Mouse (Mus musculus) urinary bladder, postnatal 14 days (tissue): Measurements from ENCODE around the gene Rnf126.

ENCODE experiments used
- DNase-seq: peaks from one replicate; pipeline ENCODE4 v3.0.0; 2021; ENCODE audit warnings: low spot score

Gene Rnf126

DNA sequence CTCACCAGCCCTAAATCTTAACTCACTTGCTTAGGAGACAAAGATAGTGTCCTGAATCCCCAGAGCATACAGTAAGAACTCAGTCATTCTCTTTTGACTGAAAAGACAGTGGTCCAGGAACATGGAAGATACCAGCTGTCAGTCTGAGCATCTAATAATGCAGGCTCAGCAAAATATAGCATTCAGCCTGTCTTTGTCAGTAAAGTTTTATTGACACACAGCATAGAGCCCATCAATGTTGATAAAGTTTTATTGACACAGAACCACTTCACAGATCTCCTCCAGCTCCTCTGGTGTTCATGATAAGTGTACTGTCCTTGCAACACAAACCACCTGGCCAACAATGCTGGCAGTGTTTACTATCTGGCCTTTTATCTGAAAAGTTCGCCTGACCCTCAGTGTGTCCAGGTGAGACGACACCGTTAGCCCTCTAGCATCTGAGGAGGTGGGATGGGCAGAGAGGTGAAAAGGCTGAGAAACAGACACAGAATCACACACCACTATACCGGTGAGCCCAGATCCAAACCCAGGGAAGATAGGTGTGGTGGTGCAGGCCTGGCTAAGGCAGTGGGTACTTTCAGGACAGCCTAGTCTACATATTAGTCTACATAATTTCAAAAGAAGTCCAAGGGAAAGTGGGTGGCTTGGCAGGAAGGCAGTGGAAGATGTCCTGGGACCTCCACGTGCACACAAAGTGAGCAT, 25.7 kb upstream of the Rnf126 start:
- no peak for DNase-seq

- no peak for DNase-seq
Measured at GRCm38 (mm10) chr10:79790861-79791260, 24.1 kb upstream of the Rnf126 start, which contains the start of gene Prss57. TSS of gene Prss57 (minus strand) at chr10:79790961.

GRCm38 (mm10) chr10:79789581-79789980, 22.8 kb upstream of the Rnf126 start:
- no peak for DNase-seq

- peak; percentile 83 for DNase-seq
Measured at GRCm38 (mm10) chr10:79788386-79789158, 21.8 kb upstream of the Rnf126 start.

GRCm38 (mm10) chr10:79783920-79784800, 17.4 kb upstream of the Rnf126 start:
- peak; percentile 47 for DNase-seq

DNA sequence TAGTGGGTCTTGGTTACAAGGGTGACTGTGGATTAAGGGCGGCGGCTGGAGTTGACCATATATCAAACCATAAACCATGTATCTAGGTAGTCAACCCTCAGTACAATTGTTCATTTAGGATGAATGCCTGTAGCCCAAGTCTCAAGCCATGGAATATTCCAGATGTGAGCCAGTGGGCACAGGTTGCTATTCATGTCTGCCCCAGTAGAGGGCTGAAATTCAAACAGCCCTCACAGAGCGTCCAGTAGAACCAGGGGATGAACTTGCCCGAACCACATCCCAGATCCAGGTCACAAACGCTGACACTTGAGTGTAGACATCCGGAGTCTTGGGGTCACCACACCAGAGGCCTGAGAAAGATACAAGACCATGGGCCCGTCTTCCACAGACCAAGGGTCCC, 16.3 kb upstream of the Rnf126 start:
- no peak for DNase-seq

DNA sequence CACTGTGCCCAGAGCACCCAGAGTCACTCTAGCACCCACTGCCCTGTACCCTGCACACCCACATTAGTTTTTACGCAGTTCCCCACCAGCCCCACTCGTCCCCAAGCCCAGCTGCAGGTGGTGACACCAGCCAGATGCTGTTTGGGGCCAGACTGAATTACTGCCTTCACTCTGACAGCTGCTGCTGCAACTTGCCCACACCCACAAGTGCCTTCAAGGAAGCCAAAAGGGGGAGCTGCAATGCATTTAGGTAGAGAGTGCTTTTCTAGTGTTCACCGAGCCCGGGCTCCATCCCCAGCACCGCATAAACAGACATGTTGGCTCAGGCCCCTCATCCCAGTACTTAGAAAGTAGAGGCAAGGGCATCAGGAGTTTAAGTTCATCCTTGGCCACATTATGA, 15.2 kb upstream of the Rnf126 start:
- no peak for DNase-seq

- no peak for DNase-seq
Measured at GRCm38 (mm10) chr10:79781139-79781538, 14.4 kb upstream of the Rnf126 start.

- no peak for DNase-seq
Measured at GRCm38 (mm10) chr10:79780664-79781015, 13.9 kb upstream of the Rnf126 start.

GRCm38 (mm10) chr10:79779784-79780663, 13.3 kb upstream of the Rnf126 start:
- peak; percentile 99 for DNase-seq

DNA sequence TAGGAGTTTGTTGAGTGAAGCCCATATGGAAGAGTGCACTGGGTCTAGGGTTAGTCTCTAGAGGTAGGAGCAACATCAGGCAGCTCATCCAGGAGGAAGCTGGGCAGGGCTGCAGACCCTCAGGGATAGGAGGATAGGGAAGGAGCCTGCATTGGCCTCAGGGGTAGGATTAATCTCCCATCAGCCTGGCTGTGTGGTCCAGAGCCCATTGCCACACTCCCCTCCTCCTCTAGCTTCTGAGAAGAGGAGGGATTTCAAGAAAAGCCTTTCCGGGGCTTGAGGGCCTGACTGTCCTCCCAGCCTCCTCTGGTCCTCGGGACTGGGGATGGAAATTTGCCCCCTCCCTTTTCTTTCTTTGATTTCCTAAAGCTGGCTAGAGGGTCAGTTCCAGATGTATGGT, 12.4 kb upstream of the Rnf126 start:
- no peak for DNase-seq

DNA sequence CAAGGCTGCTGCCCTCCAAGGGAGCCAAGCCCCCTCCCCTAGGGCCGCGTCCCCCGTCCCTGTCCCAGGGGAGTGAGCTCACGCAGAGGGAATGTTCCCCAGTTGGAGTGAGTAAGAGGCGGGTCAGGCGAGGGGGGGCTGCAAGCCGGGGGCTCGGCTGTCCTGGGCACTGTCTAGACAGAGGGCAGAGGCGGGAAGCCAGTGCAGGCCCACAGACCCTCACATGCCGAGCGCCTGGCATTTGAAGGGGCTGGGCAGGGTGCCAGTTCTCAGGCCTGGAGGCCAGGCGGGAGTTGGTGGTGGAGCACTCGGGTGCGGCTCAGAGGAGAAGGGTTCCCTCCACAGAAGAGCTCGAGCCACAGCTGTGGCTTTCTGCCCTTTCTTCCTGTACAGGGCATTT, 11.3 kb upstream of the Rnf126 start:
- DNase-seq: peak; percentile 65

DNA sequence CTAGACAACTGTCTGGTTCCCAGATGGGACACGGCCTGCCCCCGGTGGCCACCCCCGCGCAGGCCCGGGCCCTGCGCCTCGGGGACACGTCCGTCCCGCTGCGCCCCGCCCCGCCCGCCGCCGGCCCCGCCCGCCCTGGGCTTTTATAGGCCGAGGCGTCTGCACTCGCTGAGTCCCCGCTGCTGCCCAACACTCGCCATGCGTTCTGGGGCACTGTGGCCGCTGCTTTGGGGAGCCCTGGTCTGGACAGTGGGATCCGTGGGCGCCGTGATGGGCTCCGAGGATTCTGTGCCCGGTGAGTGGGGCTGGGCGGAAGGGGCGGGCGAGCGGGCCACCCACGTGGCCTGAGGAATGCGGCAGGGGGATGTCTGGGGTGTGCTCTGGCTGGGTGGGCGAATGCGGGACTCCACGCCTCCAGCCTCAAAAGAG, 10.4 kb upstream of the Rnf126 start, which contains the start of gene Fstl3:
Gene Fstl3 (plus strand): TSS at position 170 of the 429 bp plus-strand sequence.
- peak; percentile 49 for DNase-seq

- DNase-seq: no peak
Measured at GRCm38 (mm10) chr10:79774486-79775279, 7.9 kb upstream of the Rnf126 start.

- DNase-seq: no peak
Measured at GRCm38 (mm10) chr10:79773208-79773607, 6.5 kb upstream of the Rnf126 start.

- no peak for DNase-seq
Measured at GRCm38 (mm10) chr10:79772320-79772719, 5.6 kb upstream of the Rnf126 start.

- no peak for DNase-seq
Measured at GRCm38 (mm10) chr10:79769329-79769728, 2.6 kb upstream of the Rnf126 start.

GRCm38 (mm10) chr10:79768400-79768799, 1.6 kb upstream of the Rnf126 start:
- DNase-seq: peak; percentile 75

- DNase-seq: peak; percentile 94
Measured at GRCm38 (mm10) chr10:79767372-79768244, 856 bp upstream of the Rnf126 start.
